Mouse (Mus musculus) thymus, adult 2 months (tissue): Measurements from ENCODE around the gene St8sia1.

ENCODE experiments used
- CTCF ChIP-seq: fragments of 200-500 bp; IDR thresholded peaks from 2 replicates; pipeline ENCODE4 v1.5.1; 2012; ENCODE audit warnings: mild to moderate bottlenecking, control low read depth, low read length, moderate library complexity, borderline replicate concordance; ENCODE audit not compliant: control insufficient read depth, poor library complexity, insufficient read depth; ENCODE audit errors: extremely low read depth
- POLR2A ChIP-seq: fragments of 200-500 bp; IDR thresholded peaks from 2 replicates; pipeline ENCODE4 v1.6.1; 2012; ENCODE audit warnings: mild to moderate bottlenecking, low read length, control low read depth, moderate library complexity; ENCODE audit not compliant: control insufficient read depth, poor library complexity, insufficient read depth; ENCODE audit errors: extremely low read depth

GRCm38 (mm10) chr6:142814011-142814410 lies 150.2 kb downstream of the St8sia1 start:
- TF ChIP-seq CTCF (no peak), POLR2A (no peak)
